8 mouse cellular contexts compared by ENCODE assay signal in genomic region chr12:87044711-87045110, GRCm38 (mm10). TPM values are rescaled to one million over a fixed set of nuclear protein-coding genes. Genes with fewer than 3 reads are reported as not detected.
DNase-seq lines count a peak whose midpoint lies in the region; ATAC-seq and TF ChIP-seq lines count a peak whose summit lies in the region.

No protein-coding gene starts in this region.

- WGBS in lung, postnatal 0 days = 18% methylated on average over 5 of the region's 5 CpGs
- 20% methylated on average over 5 of the region's 5 CpGs for WGBS in lung, adult 2 months
- 8% methylated on average over 5 of the region's 5 CpGs for WGBS in forebrain, embryonic 12.5 days
- 24% methylated on average over 5 of the region's 5 CpGs for WGBS in limb, embryonic 12.5 days

- H3K27ac ChIP-seq in lung, postnatal 0 days (ENCODE audit: low read length) = no peak overlapping the region
- H3K27ac ChIP-seq in forebrain, embryonic 12.5 days = peak overlapping the region; percentile 19; the same call in 1 of the 2 replicates
- no peak overlapping the region for H3K27ac ChIP-seq in limb, embryonic 12.5 days

- no peak for TF ChIP-seq EP300 in lung, postnatal 0 days (IDR thresholded peaks at IDR 0.05)

- H3K4me1 ChIP-seq in lung, postnatal 0 days (ENCODE audit: insufficient read depth, low read depth, low read length) = no peaks in the 10 kb centered on the region
- no peaks in the 10 kb centered on the region for H3K4me1 ChIP-seq in lung, adult 2 months (ENCODE audit: control insufficient read depth, insufficient read depth, low read length)
- H3K4me1 ChIP-seq in forebrain, embryonic 12.5 days = peaks cover 22% of the 10 kb centered on the region
- H3K4me1 ChIP-seq in limb, embryonic 12.5 days (replicated peaks) = no peaks in the 10 kb centered on the region

- no peaks in the 10 kb centered on the region for H3K27me3 ChIP-seq in lung, postnatal 0 days (replicated peaks; ENCODE audit: insufficient read depth, low read length)
- 0 out of 2 replicates have a peak, but pooled peaks cover 12% of the 10 kb centered on the region for H3K27me3 ChIP-seq in forebrain, embryonic 12.5 days
- H3K27me3 ChIP-seq in limb, embryonic 12.5 days = no peaks in the 10 kb centered on the region

- no peak overlapping the region for H3K4me2 ChIP-seq in lung, postnatal 0 days (replicated peaks; ENCODE audit: low read depth, low read length)
- no peak overlapping the region for H3K4me2 ChIP-seq in forebrain, embryonic 12.5 days
- H3K4me2 ChIP-seq in limb, embryonic 12.5 days = no peak overlapping the region

- no peak overlapping the region for H3K9ac ChIP-seq in lung, postnatal 0 days (replicated peaks; ENCODE audit: low read depth)
- H3K9ac ChIP-seq in forebrain, embryonic 12.5 days = no peak overlapping the region
- H3K9ac ChIP-seq in limb, embryonic 12.5 days (replicated peaks) = no peak overlapping the region

- H3K9me3 ChIP-seq in lung, postnatal 0 days (ENCODE audit: low read length) = no peaks in the 10 kb centered on the region
- no peaks in the 10 kb centered on the region for H3K9me3 ChIP-seq in forebrain, embryonic 12.5 days
- H3K9me3 ChIP-seq in limb, embryonic 12.5 days = no peaks in the 10 kb centered on the region

- H3K4me3 ChIP-seq in lung, postnatal 0 days (ENCODE audit: low read depth, low read length) = no peak overlapping the region
- no peak overlapping the region for H3K4me3 ChIP-seq in lung, adult 2 months (replicated peaks; ENCODE audit: extremely low read depth, low read depth, low read length)
- no peak overlapping the region for H3K4me3 ChIP-seq in forebrain, embryonic 12.5 days (replicated peaks)
- no peak overlapping the region for H3K4me3 ChIP-seq in limb, embryonic 12.5 days (replicated peaks)

- no peaks in the 10 kb centered on the region for H3K36me3 ChIP-seq in lung, postnatal 0 days (ENCODE audit: insufficient read depth, low read length)
- H3K36me3 ChIP-seq in forebrain, embryonic 12.5 days (replicated peaks) = no peaks in the 10 kb centered on the region
- H3K36me3 ChIP-seq in limb, embryonic 12.5 days = no peaks in the 10 kb centered on the region

- peak; percentile 6 for DNase-seq in lung, postnatal 0 days (ENCODE audit: low spot score)
- no peak for DNase-seq in lung, adult 2 months
- DNase-seq in right cerebral cortex, postnatal 4 days = peak; percentile 35
- DNase-seq in kidney, postnatal 25 days = no peak
- DNase-seq in Muller cell, postnatal 12 days (ENCODE audit: inconsistent ontology term) = no peak
- no peak for DNase-seq in spleen, adult 12 weeks (ENCODE audit: low spot score)

- no peak for TF ChIP-seq POLR2A in lung, adult 2 months (IDR thresholded peaks at IDR 0.05; ENCODE audit: borderline replicate concordance, extremely low read depth, low read depth, low read length)

- ATAC-seq in lung, postnatal 0 days = no peak
- peak; percentile 94 for ATAC-seq in forebrain, embryonic 12.5 days (ENCODE audit: low FRiP score)
- peak; percentile 63 for ATAC-seq in limb, embryonic 12.5 days (ENCODE audit: insufficient number of reproducible peaks, insufficient read depth, low FRiP score, low TSS enrichment, low read depth)

- no peak for TF ChIP-seq CTCF in lung, postnatal 0 days (IDR thresholded peaks at IDR 0.05)
- no peak for TF ChIP-seq CTCF in lung, adult 2 months (IDR thresholded peaks at IDR 0.05; ENCODE audit: insufficient read depth, low read length)

RNA-seq across cellular contexts. Expression of gene Tmem63c, which starts 23.6 kb away (rescaled TPM):
- 0.11 and 0.12 TPM in 2 replicates for polyA plus RNA-seq in lung, postnatal 0 days (2015; fragmentation: Nextera tagmentation; extraction: Ambion mirVana)
- polyA plus RNA-seq in lung, adult 2 months (2012; rRNA removed) = 0.16 and 0.22 TPM in 2 replicates
- 1.5 and 1.6 TPM in 2 replicates for polyA plus RNA-seq in forebrain, embryonic 12.5 days (2016; fragmentation: Nextera tagmentation; extraction: Ambion mirVana)
- polyA plus RNA-seq in limb, embryonic 12.5 days (2016; fragmentation: Nextera tagmentation; extraction: Ambion mirVana) = 0.18 TPM in 1 of 2 replicates, not detected in the other

RNA-seq across cellular contexts. Expression of gene Zdhhc22, which starts 54.5 kb away (rescaled TPM):
- polyA plus RNA-seq in lung, postnatal 0 days (2015; fragmentation: Nextera tagmentation; extraction: Ambion mirVana) = 0.04 TPM in 1 of 2 replicates, not detected in the other
- 0.03 TPM in 1 of 2 replicates, not detected in the other for polyA plus RNA-seq in lung, adult 2 months (2012; rRNA removed)
- polyA plus RNA-seq in forebrain, embryonic 12.5 days (2016; fragmentation: Nextera tagmentation; extraction: Ambion mirVana) = 1.1 and 1.6 TPM in 2 replicates
- polyA plus RNA-seq in limb, embryonic 12.5 days (2016; fragmentation: Nextera tagmentation; extraction: Ambion mirVana) = 0.20 TPM in 1 of 2 replicates, not detected in the other

RNA-seq across cellular contexts. Expression of gene Ngb, which starts 57.6 kb away (rescaled TPM):
- polyA plus RNA-seq in lung, postnatal 0 days (2015; fragmentation: Nextera tagmentation; extraction: Ambion mirVana) = 3.0 and 3.9 TPM in 2 replicates
- 4.8 and 7.8 TPM in 2 replicates for polyA plus RNA-seq in lung, adult 2 months (2012; rRNA removed)
- 0.44 and 0.57 TPM in 2 replicates for polyA plus RNA-seq in forebrain, embryonic 12.5 days (2016; fragmentation: Nextera tagmentation; extraction: Ambion mirVana)
- polyA plus RNA-seq in limb, embryonic 12.5 days (2016; fragmentation: Nextera tagmentation; extraction: Ambion mirVana) = 0.26 and 0.41 TPM in 2 replicates

Comparison
In these comparisons a context has a peak if more than half of its experiments do, and no peak if none do; other contexts are left out.
1. DNase-seq: peak in lung, postnatal 0 days (single experiment) and right cerebral cortex, postnatal 4 days (single experiment); none in lung, adult 2 months (single experiment), kidney, postnatal 25 days (0 of 2), Muller cell, postnatal 12 days (single experiment) and spleen, adult 12 weeks (single experiment).